Mouse (Mus musculus) midbrain, embryonic 15.5 days (tissue): ENCODE data around the gene Gpr18. TPM values are rescaled to one million over a fixed set of nuclear protein-coding genes. Genes with fewer than 3 reads are reported as not detected.

ENCODE experiments used
- ATAC-seq: fragments of 200-750 bp; cut with Nextera tagmentation; replicated peaks from 2 replicates; pipeline ENCODE4 v1.8.0; 2017; ENCODE audit warnings: moderate TSS enrichment
- H3K27ac ChIP-seq: fragments of 300-500 bp; sonication (generic); 2 replicates; pipeline ENCODE4 v1.5.1; 2015; ENCODE audit warnings: mild to moderate bottlenecking, inconsistent platforms
- H3K27me3 ChIP-seq: fragments of 300-500 bp; sonication (generic); replicated peaks from 2 replicates; pipeline ENCODE4 v1.6.1; 2015; ENCODE audit warnings: inconsistent platforms
- H3K36me3 ChIP-seq: fragments of 300-500 bp; sonication (generic); replicated peaks from 2 replicates; pipeline ENCODE4 v1.6.1; 2015; ENCODE audit warnings: inconsistent platforms
- H3K4me1 ChIP-seq: fragments of 300-500 bp; sonication (generic); 2 replicates; pipeline ENCODE4 v1.6.1; 2015; ENCODE audit warnings: inconsistent platforms
- H3K4me2 ChIP-seq: fragments of 300-500 bp; sonication (generic); 2 replicates; pipeline ENCODE4 v1.6.1; 2015; ENCODE audit warnings: inconsistent platforms, mild to moderate bottlenecking, moderate library complexity
- H3K4me3 ChIP-seq: fragments of 300-500 bp; sonication (generic); 2 replicates; pipeline ENCODE4 v1.5.1; 2015; ENCODE audit warnings: mild to moderate bottlenecking, inconsistent platforms
- H3K9ac ChIP-seq: fragments of 300-500 bp; sonication (generic); 2 replicates; pipeline ENCODE4 v1.6.1; 2015; ENCODE audit warnings: mild to moderate bottlenecking, inconsistent platforms
- H3K9me3 ChIP-seq: fragments of 300-500 bp; sonication (generic); 2 replicates; pipeline ENCODE4 v1.6.1; 2016; ENCODE audit warnings: inconsistent platforms
- WGBS: fragments of 180-500 bp; shearing (Covaris S2); methylation state at CpG from one replicate; pipeline ENCODE4 v1.1.7; 2015; ENCODE audit warnings: mixed read lengths; 5-methylcytosine and 5-hydroxymethylcytosine counted together
- polyA plus RNA-seq: library from polyadenylated mRNA; unstranded; fragments of >200 nt; fragmentation: Nextera tagmentation; extraction: Ambion mirVana; gene quantifications from 2 replicates; pipeline ENCODE4 v1.2.1, GENCODE M21; 2015

The Gpr18 gene
- polyA plus RNA-seq, 1 experiment from 2014 or later = 0.18 TPM

DNA sequence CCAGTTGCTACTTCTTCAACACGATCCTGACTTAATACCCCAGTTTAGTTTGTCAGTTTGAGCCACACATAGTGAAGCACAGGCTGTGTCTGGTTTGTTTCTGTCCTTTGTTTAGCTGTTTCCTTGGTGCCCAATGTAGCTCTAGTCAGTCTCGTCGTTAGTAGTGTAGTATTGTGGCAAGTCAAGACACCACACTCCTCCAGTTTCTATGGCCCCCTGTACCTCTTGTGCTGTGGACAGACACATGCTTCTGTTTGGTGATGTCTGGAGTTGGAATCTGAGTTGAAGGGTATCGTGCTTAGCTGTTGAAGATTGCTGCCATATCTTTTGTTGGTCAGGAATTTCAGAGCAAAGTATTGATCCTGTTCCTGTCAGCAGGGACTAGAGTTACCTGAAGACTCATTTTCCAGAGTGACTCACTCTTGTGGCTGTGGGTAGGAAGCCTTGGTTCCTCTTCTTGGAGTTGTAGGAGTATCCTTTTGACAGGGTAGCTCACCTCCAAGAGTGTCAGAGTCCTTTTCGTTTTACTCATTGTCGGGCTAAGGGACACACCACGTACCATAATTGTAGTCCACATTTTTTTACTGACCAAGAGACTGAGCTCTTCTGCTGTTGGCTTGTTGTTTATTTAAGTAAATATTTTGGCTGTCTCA is 15.3 kb upstream of the Gpr18 start:
- Histone ChIP-seq H3K27me3 (no peaks in the 10 kb centered on the region), H3K4me3 (no peak overlapping the region), H3K4me2 (no peak overlapping the region), H3K4me1 (peaks cover 9% of the 10 kb centered on the region; the same call in 1 of the 2 replicates), H3K9me3 (no peaks in the 10 kb centered on the region), H3K36me3 (0 out of 2 replicates have a peak, but pooled peaks cover 5% of the 10 kb centered on the region), H3K9ac (no peak overlapping the region), H3K27ac (no peak overlapping the region)
- no peak for ATAC-seq
- 78% methylated on average over 7 of the region's 7 CpGs for WGBS

DNA sequence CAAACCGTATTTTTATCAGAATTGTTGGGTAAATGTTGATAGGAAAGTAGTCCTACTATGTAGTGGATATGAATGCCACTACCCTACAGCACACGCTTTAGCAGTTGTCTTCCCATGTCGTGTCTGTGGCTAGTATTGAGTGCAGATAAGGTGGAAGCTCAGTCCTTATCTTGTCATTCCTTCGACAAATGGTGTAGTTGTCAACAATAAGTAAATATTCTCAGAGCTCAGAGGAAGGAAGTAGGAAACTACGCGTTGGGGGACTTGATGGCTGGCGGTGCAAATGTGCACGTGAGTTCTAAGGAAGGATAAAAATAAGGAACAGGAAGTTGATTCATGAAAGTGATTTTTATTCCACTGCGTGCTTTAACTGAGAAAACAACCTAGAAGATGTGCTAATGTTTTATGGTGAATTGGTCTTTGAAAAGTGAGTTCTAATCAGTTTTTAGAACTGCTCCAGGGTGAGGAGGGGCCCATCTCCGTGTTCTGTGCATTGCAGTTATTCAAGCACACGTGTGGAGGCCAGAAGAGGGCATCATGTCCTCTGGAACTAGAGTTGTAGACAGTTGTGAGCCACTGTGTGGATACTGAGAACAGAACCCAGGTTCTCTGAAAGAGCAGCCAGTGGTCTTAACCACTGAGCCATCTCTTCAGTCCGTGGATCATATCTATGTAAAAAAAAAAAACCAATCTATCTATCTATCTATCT is 13.8 kb upstream of the Gpr18 start:
- peaks cover 9% of the 10 kb centered on the region; the same call in 1 of the 2 replicates for H3K4me1 ChIP-seq
- H3K4me2 ChIP-seq = no peak overlapping the region
- ATAC-seq = no peak
- no peak overlapping the region for H3K9ac ChIP-seq
- no peak overlapping the region for H3K27ac ChIP-seq
- WGBS = 90% methylated on average over 12 of the region's 12 CpGs
- H3K4me3 ChIP-seq = no peak overlapping the region
- H3K36me3 ChIP-seq = 0 out of 2 replicates have a peak, but pooled peaks cover 5% of the 10 kb centered on the region
- H3K9me3 ChIP-seq = no peaks in the 10 kb centered on the region
- H3K27me3 ChIP-seq = no peaks in the 10 kb centered on the region

GRCm38 (mm10) chr14:121928375-121929137 is 13.0 kb upstream of the Gpr18 start:
- 69% methylated on average over 8 of the region's 8 CpGs for WGBS
- no peak for ATAC-seq
- H3K9me3 ChIP-seq = no peaks in the 10 kb centered on the region
- peaks cover 9% of the 10 kb centered on the region; the same call in 1 of the 2 replicates for H3K4me1 ChIP-seq
- H3K4me3 ChIP-seq = no peak overlapping the region
- no peaks in the 10 kb centered on the region for H3K27me3 ChIP-seq
- H3K27ac ChIP-seq = no peak overlapping the region
- H3K4me2 ChIP-seq = no peak overlapping the region
- H3K9ac ChIP-seq = no peak overlapping the region
- H3K36me3 ChIP-seq = no peaks in the 10 kb centered on the region

DNA sequence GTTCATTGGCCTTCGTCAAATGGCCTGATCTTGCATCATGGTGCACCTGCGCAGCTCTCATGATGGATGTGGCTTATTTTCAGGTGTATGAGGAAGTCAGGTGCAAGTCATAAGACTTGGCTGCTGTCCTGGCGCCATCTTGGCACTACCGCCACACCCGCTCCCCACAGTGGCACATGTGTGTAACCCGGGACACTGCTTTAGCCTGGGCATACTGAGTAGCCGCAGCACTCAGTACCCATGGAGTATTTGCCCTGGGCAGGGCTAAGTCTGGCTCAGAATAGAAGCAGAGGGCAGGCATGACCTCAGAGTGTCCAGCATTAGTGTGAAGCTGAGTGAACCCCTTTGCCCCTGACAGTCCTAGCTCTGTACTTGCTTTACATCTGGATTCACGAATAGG is 11.9 kb upstream of the Gpr18 start:
- WGBS = 93% methylated on average over 8 of the region's 8 CpGs
- no peak overlapping the region for H3K4me3 ChIP-seq
- ATAC-seq = no peak

GRCm38 (mm10) chr14:121926901-121927300 is 11.3 kb upstream of the Gpr18 start:
- H3K4me2 ChIP-seq = no peak overlapping the region
- H3K4me3 ChIP-seq = no peak overlapping the region
- H3K9me3 ChIP-seq = no peaks in the 10 kb centered on the region
- H3K36me3 ChIP-seq = no peaks in the 10 kb centered on the region
- H3K27me3 ChIP-seq = no peaks in the 10 kb centered on the region
- H3K27ac ChIP-seq = no peak overlapping the region
- ATAC-seq = no peak
- H3K4me1 ChIP-seq = peaks cover 4% of the 10 kb centered on the region; the same call in 1 of the 2 replicates
- H3K9ac ChIP-seq = no peak overlapping the region
- WGBS = 84% methylated on average over 6 of the region's 6 CpGs

More for the DNA sequence above, 11.9 kb upstream of the Gpr18 start:
- Histone ChIP-seq H3K9me3 (no peaks in the 10 kb centered on the region), H3K36me3 (no peaks in the 10 kb centered on the region), H3K4me1 (peaks cover 9% of the 10 kb centered on the region; the same call in 1 of the 2 replicates), H3K9ac (no peak overlapping the region), H3K27me3 (no peaks in the 10 kb centered on the region), H3K4me2 (no peak overlapping the region), H3K27ac (no peak overlapping the region)

- ATAC-seq = no peak
- Histone ChIP-seq H3K4me2 (no peak overlapping the region), H3K4me1 (no peaks in the 10 kb centered on the region), H3K9me3 (no peaks in the 10 kb centered on the region), H3K27me3 (no peaks in the 10 kb centered on the region), H3K4me3 (no peak overlapping the region), H3K27ac (no peak overlapping the region), H3K9ac (no peak overlapping the region), H3K36me3 (no peaks in the 10 kb centered on the region)
- WGBS = 80% methylated on average over 6 of the region's 6 CpGs
These were observed 9.3 kb upstream of the Gpr18 start for GRCm38 (mm10) chr14:121924876-121925275.

DNA sequence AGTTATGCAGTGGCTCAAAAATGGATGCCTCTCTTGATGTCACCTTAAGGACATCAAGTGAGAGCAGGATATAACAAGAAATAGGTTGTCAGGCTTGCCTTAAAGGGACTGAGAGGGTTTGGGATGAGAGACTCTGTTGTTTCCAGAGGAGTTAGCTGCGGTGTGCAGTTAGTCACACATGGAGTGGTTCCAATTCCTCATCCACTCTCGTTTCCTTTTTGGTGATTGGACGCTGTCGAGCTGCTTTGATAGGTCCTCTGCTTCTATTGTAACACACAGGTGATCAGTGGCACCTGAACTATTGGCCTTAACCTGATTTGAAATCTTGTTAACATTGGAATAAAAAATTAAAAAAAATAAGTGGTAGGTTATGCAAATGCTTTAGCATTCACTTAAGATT is 7.2 kb upstream of the Gpr18 start:
- no peak overlapping the region for H3K27ac ChIP-seq
- H3K9ac ChIP-seq = no peak overlapping the region
- no peak overlapping the region for H3K4me2 ChIP-seq
- ATAC-seq = no peak
- H3K36me3 ChIP-seq = no peaks in the 10 kb centered on the region
- no peaks in the 10 kb centered on the region for H3K4me1 ChIP-seq
- H3K4me3 ChIP-seq = no peak overlapping the region
- WGBS = 82% methylated on average over 4 of the region's 4 CpGs
- no peaks in the 10 kb centered on the region for H3K9me3 ChIP-seq
- no peaks in the 10 kb centered on the region for H3K27me3 ChIP-seq

DNA sequence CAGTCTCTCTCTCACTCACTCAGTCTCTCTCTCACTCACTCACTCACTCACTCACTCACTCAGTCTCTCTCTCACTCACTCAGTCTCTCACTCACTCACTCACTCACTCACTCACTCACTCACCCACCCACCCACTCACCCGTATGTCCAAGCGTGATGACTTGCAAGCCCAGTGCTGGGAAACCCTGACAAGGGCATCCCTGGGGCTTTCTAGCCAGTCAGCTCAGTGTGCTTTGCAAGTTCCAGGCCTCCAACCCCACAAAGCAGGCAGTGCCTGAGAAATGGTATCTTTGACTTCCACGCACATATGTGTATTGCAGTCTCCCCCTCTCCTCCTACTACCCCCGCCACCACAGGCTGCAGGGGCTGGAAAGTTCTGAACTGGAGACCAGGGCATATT is 6.4 kb upstream of the Gpr18 start:
- WGBS = 91% methylated on average over 4 of the region's 4 CpGs
- Histone ChIP-seq H3K4me2 (no peak overlapping the region), H3K36me3 (0 out of 2 replicates have a peak, but pooled peaks cover 4% of the 10 kb centered on the region), H3K9ac (no peak overlapping the region), H3K4me3 (no peak overlapping the region), H3K4me1 (no peaks in the 10 kb centered on the region), H3K27me3 (no peaks in the 10 kb centered on the region), H3K9me3 (no peaks in the 10 kb centered on the region), H3K27ac (no peak overlapping the region)
- no peak for ATAC-seq

DNA sequence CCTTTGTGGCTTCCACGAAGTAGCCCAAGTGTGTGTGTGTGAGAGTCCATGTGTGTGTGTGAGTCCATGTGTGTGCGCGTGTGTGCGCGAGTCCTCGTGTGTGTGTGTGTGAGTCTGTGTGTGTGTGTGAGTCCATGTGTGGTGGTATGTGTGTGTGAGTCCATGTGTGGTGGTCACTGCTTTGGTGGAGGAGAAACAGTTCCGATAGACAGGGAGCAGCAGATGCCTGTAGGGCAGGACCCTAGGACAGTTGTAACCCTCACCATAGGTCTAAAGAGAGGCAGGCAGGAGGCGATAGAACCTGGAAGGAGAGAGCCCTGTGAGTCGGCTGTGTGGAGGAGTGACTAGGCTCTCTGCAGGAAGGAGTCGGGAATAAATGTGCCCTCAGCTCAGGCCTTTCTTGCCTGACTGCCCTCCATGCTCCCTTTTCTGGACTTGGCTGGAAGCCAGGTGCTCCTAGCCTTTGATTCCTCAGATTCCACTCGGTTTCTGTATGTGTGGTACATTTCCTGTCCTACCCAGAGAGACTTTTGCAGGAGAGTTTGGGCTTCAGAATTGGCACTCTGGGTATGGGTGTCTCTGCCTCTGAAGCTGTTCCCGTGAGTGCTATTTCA is 5.0 kb upstream of the Gpr18 start:
- no peak for ATAC-seq
- 81% methylated on average over 12 of the region's 12 CpGs for WGBS

DNA sequence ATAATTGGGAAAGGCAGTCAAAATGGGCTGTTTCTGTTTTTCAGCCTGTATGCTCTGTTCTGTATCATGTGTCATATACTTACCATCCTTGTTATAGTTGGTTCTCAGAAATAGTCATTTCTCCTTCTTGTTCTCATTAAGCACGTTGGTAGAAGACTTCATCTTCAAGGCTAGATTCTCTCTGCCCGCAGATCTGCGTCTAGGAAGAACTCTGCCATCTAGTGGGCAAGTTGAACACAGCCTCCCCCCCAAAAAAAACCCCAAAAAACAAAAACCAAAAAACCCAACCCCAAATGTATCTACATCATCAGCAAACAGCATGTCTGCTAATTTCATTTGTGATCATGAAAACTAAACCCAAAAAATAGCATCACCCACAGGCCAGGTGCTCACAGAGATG is 4.2 kb upstream of the Gpr18 start:
- H3K4me3 ChIP-seq = no peak overlapping the region
- H3K36me3 ChIP-seq = 0 out of 2 replicates have a peak, but pooled peaks cover 6% of the 10 kb centered on the region
- H3K9ac ChIP-seq = no peak overlapping the region
- H3K27me3 ChIP-seq = no peaks in the 10 kb centered on the region
- H3K4me2 ChIP-seq = no peak overlapping the region
- H3K9me3 ChIP-seq = no peaks in the 10 kb centered on the region
- no peak for ATAC-seq
- H3K4me1 ChIP-seq = no peaks in the 10 kb centered on the region
- no peak overlapping the region for H3K27ac ChIP-seq
- 39% methylated on average over 3 of the region's 3 CpGs for WGBS

More for the DNA sequence above, 5.0 kb upstream of the Gpr18 start:
- Histone ChIP-seq H3K27ac (no peak overlapping the region), H3K9me3 (no peaks in the 10 kb centered on the region), H3K4me1 (no peaks in the 10 kb centered on the region), H3K9ac (no peak overlapping the region), H3K4me2 (no peak overlapping the region), H3K4me3 (no peak overlapping the region), H3K36me3 (0 out of 2 replicates have a peak, but pooled peaks cover 6% of the 10 kb centered on the region), H3K27me3 (no peaks in the 10 kb centered on the region)

DNA sequence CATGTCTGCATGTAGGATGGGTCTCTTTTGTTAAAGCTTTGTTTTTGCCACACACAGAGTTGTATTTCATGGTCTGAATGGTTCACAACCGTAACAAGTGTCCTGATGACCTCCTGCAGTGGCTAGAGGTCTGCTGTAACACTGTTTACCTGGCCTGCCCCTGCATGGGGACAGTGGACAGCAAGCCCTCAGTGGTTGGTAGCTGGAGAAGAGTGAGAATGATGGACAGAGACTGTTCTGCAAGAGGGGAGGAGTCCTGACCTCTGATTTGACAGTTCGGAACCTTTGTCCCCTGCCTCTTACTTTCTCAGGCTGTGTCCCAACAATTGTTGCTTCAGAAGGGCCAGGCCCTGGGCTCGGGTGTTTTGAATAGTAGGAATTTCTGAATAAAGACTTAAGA is 2.7 kb upstream of the Gpr18 start:
- Histone ChIP-seq H3K9ac (no peak overlapping the region), H3K27ac (no peak overlapping the region), H3K4me3 (no peak overlapping the region), H3K9me3 (no peaks in the 10 kb centered on the region), H3K4me2 (no peak overlapping the region), H3K27me3 (no peaks in the 10 kb centered on the region), H3K36me3 (0 out of 2 replicates have a peak, but pooled peaks cover 6% of the 10 kb centered on the region), H3K4me1 (no peaks in the 10 kb centered on the region)
- no peak for ATAC-seq
- 74% methylated on average over 3 of the region's 3 CpGs for WGBS
